Mouse (Mus musculus) spleen, postnatal 4 days (tissue): ENCODE measurements around the gene Rasgef1b.

Source experiments
- DNase-seq, 2 experiments: peaks; one replicate each; pipeline ENCODE4 v3.0.0; 2022; ENCODE audit warnings: low spot score in 2 of 2

Gene Rasgef1b

GRCm38 (mm10) chr5:99728649-99729212, at the start of gene Rasgef1b:
TSS of gene Rasgef1b (minus strand) at chr5:99729065.
- peak; percentile 18 to 63 for DNase-seq

GRCm38 (mm10) chr5:99775342-99775741, 46.5 kb upstream of the Rasgef1b start:
- DNase-seq = no peak

GRCm38 (mm10) chr5:99773265-99773664, 44.4 kb upstream of the Rasgef1b start:
- DNase-seq = no peak

- DNase-seq = no peak
These were observed 35.4 kb upstream of the Rasgef1b start for GRCm38 (mm10) chr5:99764246-99764645.

GRCm38 (mm10) chr5:99758859-99759258, 30.0 kb upstream of the Rasgef1b start:
- DNase-seq = no peak

GRCm38 (mm10) chr5:99753843-99754242, 25.0 kb upstream of the Rasgef1b start:
- no peak for DNase-seq

- no peak for DNase-seq
These were observed 24.5 kb upstream of the Rasgef1b start for GRCm38 (mm10) chr5:99753368-99753767.

GRCm38 (mm10) chr5:99752670-99753231, 23.9 kb upstream of the Rasgef1b start:
- DNase-seq = no peak

GRCm38 (mm10) chr5:99748417-99748816, 19.6 kb upstream of the Rasgef1b start:
- DNase-seq = no peak

- no peak for DNase-seq
These were observed 17.2 kb upstream of the Rasgef1b start for GRCm38 (mm10) chr5:99746087-99746486.

- no peak for DNase-seq
These were observed 14.0 kb upstream of the Rasgef1b start for GRCm38 (mm10) chr5:99742874-99743273.

- no peak for DNase-seq
These were observed 13.2 kb upstream of the Rasgef1b start for GRCm38 (mm10) chr5:99742056-99742455.

GRCm38 (mm10) chr5:99737937-99738727, 9.3 kb upstream of the Rasgef1b start:
- no peak for DNase-seq

- no peak for DNase-seq
These were observed 1.1 kb upstream of the Rasgef1b start for GRCm38 (mm10) chr5:99729931-99730330.

- DNase-seq = no peak
These were observed 557 bp upstream of the Rasgef1b start for GRCm38 (mm10) chr5:99729361-99729882.

GRCm38 (mm10) chr5:99728027-99728451, 826 bp downstream of the Rasgef1b start:
- no peak for DNase-seq

- DNase-seq = no peak
These were observed 4.9 kb downstream of the Rasgef1b start for GRCm38 (mm10) chr5:99723941-99724340.

GRCm38 (mm10) chr5:99722310-99722709, 6.6 kb downstream of the Rasgef1b start:
- no peak for DNase-seq

- no peak for DNase-seq
These were observed 8.3 kb downstream of the Rasgef1b start for GRCm38 (mm10) chr5:99720554-99720953.

- no peak for DNase-seq
These were observed 10.9 kb downstream of the Rasgef1b start for GRCm38 (mm10) chr5:99717917-99718316.

GRCm38 (mm10) chr5:99715281-99715744, 13.6 kb downstream of the Rasgef1b start:
- DNase-seq = no peak

GRCm38 (mm10) chr5:99711947-99712346, 16.9 kb downstream of the Rasgef1b start:
- DNase-seq = no peak

GRCm38 (mm10) chr5:99708706-99709105, 20.2 kb downstream of the Rasgef1b start:
- DNase-seq = no peak
